Mouse (Mus musculus) MEL (cell line): Measurements from ENCODE around the gene 4931428F04Rik.

ENCODE experiments used
- BHLHE40 ChIP-seq: IDR thresholded peaks from 2 replicates; pipeline ENCODE4 v1.6.1; 2012; ENCODE audit warnings: low read depth, mild to moderate bottlenecking, inconsistent platforms, low read length, improper control_type of control experiment, borderline replicate concordance
- CTCF ChIP-seq, 3 experiments: IDR thresholded peaks in 2 of 3; conservative IDR thresholded peaks in 1 of 3; 2 replicates each; pipeline ENCODE4 v1.5.1; 2011 to 2012; ENCODE audit warnings: low read length in 3 of 3, low read depth in 2 of 3, mild to moderate bottlenecking in 2 of 3, improper control_type of control experiment in 1 of 3, inconsistent platforms in 1 of 3, mixed read lengths in 1 of 3, moderate library complexity in 1 of 3; ENCODE audit not compliant: control insufficient read depth in 1 of 3, insufficient read depth in 1 of 3, poor library complexity in 1 of 3, severe bottlenecking in 1 of 3
- E2F4 ChIP-seq: IDR thresholded peaks from 2 replicates; pipeline ENCODE4 v1.6.1; 2011; ENCODE audit warnings: low read depth, low read length, improper control_type of control experiment, borderline replicate concordance
- EP300 ChIP-seq, 2 experiments: IDR thresholded peaks; 2 replicates each; pipeline ENCODE4 v1.6.1; 2011; ENCODE audit warnings: improper control_type of control experiment in 2 of 2, low read length in 2 of 2, low read depth in 1 of 2, mild to moderate bottlenecking in 1 of 2
- GATA1 ChIP-seq: IDR thresholded peaks from 2 replicates; pipeline ENCODE4 v1.6.1; 2011; ENCODE audit warnings: low read depth, low read length, improper control_type of control experiment
- JUND ChIP-seq: IDR thresholded peaks from 2 replicates; pipeline ENCODE4 v1.6.1; 2011; ENCODE audit warnings: low read depth, mild to moderate bottlenecking, improper control_type of control experiment, low read length
- MEF2A ChIP-seq: IDR thresholded peaks from 2 replicates; pipeline ENCODE4 v1.6.1; 2014; ENCODE audit warnings: low read depth, mild to moderate bottlenecking, inconsistent platforms, low read length, improper control_type of control experiment; ENCODE audit not compliant: poor library complexity, insufficient replicate concordance, severe bottlenecking; ENCODE audit errors: extremely low read depth
- POLR2A ChIP-seq, 2 experiments: IDR thresholded peaks; 2 replicates each; pipeline ENCODE4 v1.6.1; 2011 to 2012; ENCODE audit warnings: low read length in 2 of 2, mild to moderate bottlenecking in 2 of 2, control low read depth in 1 of 2, improper control_type of control experiment in 1 of 2, low read depth in 1 of 2, moderate library complexity in 1 of 2; ENCODE audit not compliant: control insufficient read depth in 1 of 2, insufficient read depth in 1 of 2, poor library complexity in 1 of 2
- POLR2AphosphoS2 ChIP-seq: IDR thresholded peaks from 2 replicates; pipeline ENCODE4 v1.6.1; 2011; ENCODE audit warnings: low read length, improper control_type of control experiment
- SIN3A ChIP-seq: IDR thresholded peaks from 2 replicates; pipeline ENCODE4 v1.6.1; 2012; ENCODE audit warnings: low read length, improper control_type of control experiment, inconsistent platforms
- ZMIZ1 ChIP-seq: IDR thresholded peaks from 2 replicates; pipeline ENCODE4 v1.6.1; 2012; ENCODE audit warnings: low read depth, mild to moderate bottlenecking, inconsistent platforms, low read length, improper control_type of control experiment, moderate library complexity
- ZNF384 ChIP-seq: IDR thresholded peaks from 2 replicates; pipeline ENCODE4 v1.6.1; 2012; ENCODE audit warnings: low read depth, mild to moderate bottlenecking, inconsistent platforms, low read length, improper control_type of control experiment

DNA sequence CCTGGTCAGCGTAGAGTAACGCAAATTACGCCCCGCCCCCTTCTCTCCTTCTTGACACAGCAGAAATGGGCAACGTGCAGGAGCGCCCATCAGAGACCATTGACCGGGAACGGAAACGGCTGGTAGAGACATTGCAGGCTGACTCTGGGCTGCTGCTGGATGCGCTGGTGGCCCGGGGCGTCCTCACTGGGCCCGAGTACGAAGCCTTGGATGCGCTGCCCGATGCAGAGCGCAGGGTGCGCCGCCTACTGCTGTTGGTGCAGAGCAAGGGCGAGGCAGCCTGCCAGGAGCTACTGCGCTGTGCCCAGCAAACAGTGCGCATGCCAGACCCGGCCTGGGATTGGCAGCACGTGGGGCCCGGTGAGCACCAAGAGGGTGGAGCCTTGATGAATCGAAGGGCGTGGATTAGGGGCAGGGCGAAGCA is 10.7 kb downstream of the 4931428F04Rik start:
- peak; percentile 85 for TF ChIP-seq SIN3A
- TF ChIP-seq GATA1, result no peak
- no peak for TF ChIP-seq EP300 (IDR thresholded peaks at IDR 0.05; ENCODE audit: low read depth in 1 of 2, low read length in 2 of 2)
- peak in 2 of 3 experiments; percentile 34 to 37; a peak in 4 of 6 replicates for TF ChIP-seq CTCF (IDR thresholded peaks at IDR 0.05 in 2 of 3, conservative IDR thresholded peaks at IDR 0.05 in 1 of 3; ENCODE audit: control insufficient read depth in 1 of 3, insufficient read depth in 1 of 3, low read depth in 2 of 3, low read length in 3 of 3, poor library complexity in 1 of 3, severe bottlenecking in 1 of 3)
- 0 out of 2 replicates have a peak, but pooled peaks have one; percentile 48 for TF ChIP-seq POLR2AphosphoS2
- no peak for TF ChIP-seq ZMIZ1
- TF ChIP-seq JUND, result no peak
- TF ChIP-seq BHLHE40, result peak; percentile 75; the same call in 1 of the 2 replicates
- no peak for TF ChIP-seq ZNF384
- TF ChIP-seq POLR2A (IDR thresholded peaks at IDR 0.05; ENCODE audit: control insufficient read depth in 1 of 2, insufficient read depth in 1 of 2, low read depth in 1 of 2, low read length in 2 of 2, poor library complexity in 1 of 2), result peak in 1 of 2 experiments; percentile 72; a peak in 2 of 4 replicates
- no peak for TF ChIP-seq MEF2A
- TF ChIP-seq E2F4, result no peak
